Mouse (Mus musculus) CD8-positive naive resting alpha-beta T cell, adult 57 days (primary cell): ENCODE measurements around the gene Gm12789. TPM values are rescaled to one million over a fixed set of nuclear protein-coding genes. Genes with fewer than 3 reads are reported as not detected.

Experiments used
- total RNA-seq: library from RNA; stranded (reverse); gene quantifications from one replicate; pipeline ENCODE4 v1.2.4, GENCODE M21; 2023

Gene Gm12789
- total RNA-seq = not detected

GRCm38 (mm10) chr4:101986326-101986725, at the start of gene Gm12789:
Gene Gm12789, plus strand, starts transcription at chr4:101986626.

GRCm38 (mm10) chr4:101940107-101940506, 46.3 kb upstream of the Gm12789 start, which contains the start of gene Gm12794:
Gene Gm12794, plus strand, starts transcription at chr4:101940407.

GRCm38 (mm10) chr4:101980949-101981348, 5.5 kb upstream of the Gm12789 start, which contains the start of gene Gm12790:
Gene Gm12790, minus strand, starts transcription at chr4:101981049.

Other genes starting within 250 kb of the Gm12789 start
- not detected for gene B020004J07Rik, start 142.6 kb upstream of the Gm12789 start, total RNA-seq
- not detected for gene C130073F10Rik, start 92.8 kb upstream of the Gm12789 start, total RNA-seq
- not detected for gene Gm12800, start 77.5 kb upstream of the Gm12789 start, total RNA-seq
- not detected for gene Gm12794, start 46.2 kb upstream of the Gm12789 start, total RNA-seq
- gene Gm12790, start 5.6 kb upstream of the Gm12789 start, total RNA-seq = not detected
- gene Pde4b, start 100.9 kb downstream of the Gm12789 start, total RNA-seq = 143 TPM